Mouse (Mus musculus) heart, postnatal 25 days (tissue): ENCODE measurements around the gene Lrpprc. TPM values are rescaled to one million over a fixed set of nuclear protein-coding genes. Genes with fewer than 3 reads are reported as not detected.

Experiments used
- DNase-seq: peaks from one replicate; pipeline ENCODE4 v3.0.0; 2022; ENCODE audit warnings: low spot score
- intact Hi-C: fragments of 180-260 bp; cut with DNase I; formaldehyde crosslinking; loops from one replicate; pipeline ENCODE4 v1.15.1; 2025
- total RNA-seq, 2 experiments: library from RNA; stranded (reverse); gene quantifications; 2 replicates each; pipeline ENCODE4 v1.2.3; 2021

The Lrpprc gene
- total RNA-seq, 2 experiments from 2014 or later = 144 to 145 TPM

GRCm38 (mm10) chr17:84675951-84676366, 114.6 kb downstream of the Lrpprc start, which contains the start of gene Abcg8:
Abcg8 (plus strand) TSS chr17:84676302.
- DNase-seq = no peak
- intact Hi-C loops = loop anchor here (5.0 kb wide), 1 partner anchor 599 kb away; no protein-coding TSS in a partner anchor

DNA sequence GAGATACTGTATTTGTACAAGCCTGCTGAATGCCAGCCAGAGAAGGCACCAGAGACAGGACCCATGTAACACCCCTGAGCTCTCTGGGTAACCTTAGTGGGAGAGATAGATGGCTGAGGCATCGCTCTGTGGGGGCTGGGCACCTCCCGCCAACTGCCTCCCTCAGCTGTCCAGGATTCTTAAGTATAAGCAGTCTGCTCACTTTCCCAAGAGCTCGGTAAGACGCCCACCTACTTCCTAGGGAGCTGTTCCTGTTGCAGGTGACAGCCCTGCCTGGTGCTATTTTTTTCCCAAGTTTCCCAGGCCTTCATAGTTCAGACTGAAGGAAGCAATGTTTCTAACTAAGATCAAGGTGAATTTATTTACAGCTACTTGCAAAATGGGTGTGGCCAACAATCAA, 115.4 kb downstream of the Lrpprc start:
- no peak for DNase-seq
- intact Hi-C loops = loop anchor here (5.0 kb wide), 1 partner anchor 598 kb away; no protein-coding TSS in a partner anchor

GRCm38 (mm10) chr17:84674048-84674447, 116.5 kb downstream of the Lrpprc start:
- no peak for DNase-seq
- intact Hi-C loops = no loop called here

- DNase-seq = no peak
- intact Hi-C loops = no loop called here
Measured at GRCm38 (mm10) chr17:84672376-84673369, 117.9 kb downstream of the Lrpprc start.

- intact Hi-C loops = no loop called here
- no peak for DNase-seq
Measured at GRCm38 (mm10) chr17:84667848-84668247, 122.7 kb downstream of the Lrpprc start.

GRCm38 (mm10) chr17:84665691-84666090, 124.9 kb downstream of the Lrpprc start:
- intact Hi-C loops = no loop called here

GRCm38 (mm10) chr17:84665053-84665452, 125.5 kb downstream of the Lrpprc start:
- intact Hi-C loops = no loop called here
- no peak for DNase-seq

More at GRCm38 (mm10) chr17:84665691-84666090, 124.9 kb downstream of the Lrpprc start:
- DNase-seq = no peak

DNA sequence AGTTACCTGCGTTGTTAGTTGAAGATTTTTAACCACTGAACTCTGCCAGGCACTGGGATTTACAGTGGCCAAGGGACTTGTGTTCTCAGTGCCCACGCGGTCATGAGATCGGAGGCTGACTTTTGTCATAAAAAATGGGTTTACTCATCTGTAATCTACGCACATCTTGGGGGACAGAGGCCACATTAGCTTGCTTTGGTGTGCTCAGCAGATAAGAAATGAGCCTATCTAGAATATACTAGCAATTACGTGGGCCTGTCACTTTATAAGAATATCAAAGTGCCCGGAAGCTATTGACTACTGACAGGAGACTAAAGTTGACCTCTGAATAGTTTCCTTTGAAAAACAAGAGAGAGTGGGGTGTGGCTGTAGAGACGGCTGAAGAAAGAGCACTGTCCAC, 131.6 kb downstream of the Lrpprc start:
- intact Hi-C loops = no loop called here
- no peak for DNase-seq

DNA sequence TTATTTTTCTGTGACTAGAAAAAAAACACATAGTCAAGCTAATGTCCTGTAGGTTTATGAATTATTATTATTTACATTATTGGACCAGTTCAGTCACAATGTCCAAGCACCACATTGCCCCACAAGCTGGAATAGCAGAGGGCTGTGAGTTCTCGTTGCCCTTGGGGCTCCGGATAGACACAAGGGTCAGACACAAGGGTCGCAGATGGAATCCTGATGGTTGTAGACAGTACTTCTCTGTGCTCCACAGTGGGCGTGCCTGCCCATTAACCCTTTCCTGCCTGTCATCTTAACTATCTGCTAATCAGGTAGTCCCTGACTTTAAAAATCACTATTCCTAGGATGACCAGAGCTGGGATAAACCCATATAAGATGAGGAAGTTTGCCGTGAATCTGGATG, 132.4 kb downstream of the Lrpprc start:
- no peak for DNase-seq
- intact Hi-C loops = no loop called here

DNA sequence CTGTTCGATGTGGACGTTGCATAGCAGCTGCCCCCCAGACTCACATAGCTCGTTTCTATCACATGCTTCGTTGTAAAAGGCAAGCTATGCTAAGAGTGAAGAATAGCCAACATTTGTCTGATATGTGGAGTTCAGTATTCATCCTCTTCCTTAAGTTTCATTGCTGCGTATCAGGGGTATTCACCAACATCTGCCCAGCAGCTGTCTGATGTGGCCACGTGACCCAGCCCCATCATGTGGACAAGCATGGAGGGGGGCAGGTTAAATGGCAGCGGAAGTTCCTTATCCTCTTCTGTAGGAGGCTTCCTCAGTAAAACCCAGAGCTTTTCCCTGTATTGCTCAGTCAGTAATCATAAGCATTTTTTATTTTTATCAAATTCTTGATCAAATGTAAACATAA, 132.8 kb downstream of the Lrpprc start:
- DNase-seq = no peak
- intact Hi-C loops = no loop called here

DNA sequence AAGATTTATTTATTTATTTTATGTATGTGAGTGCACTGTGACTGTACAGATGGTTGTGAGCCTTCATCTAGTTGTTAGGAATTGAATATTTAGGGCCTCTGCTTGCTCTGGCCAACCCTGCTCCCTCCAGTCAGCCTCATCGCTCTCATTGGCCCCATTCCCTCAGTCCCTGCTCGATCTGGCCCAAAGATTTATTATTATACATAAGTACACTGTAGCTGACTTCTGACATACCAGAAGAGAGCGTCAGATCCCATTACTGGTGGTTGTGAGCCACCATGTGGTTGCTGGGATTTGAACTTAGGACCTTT, 133.2 kb downstream of the Lrpprc start:
- intact Hi-C loops = no loop called here
- no peak for DNase-seq

- DNase-seq = no peak
- intact Hi-C loops = no loop called here
Measured at GRCm38 (mm10) chr17:84656653-84657421, 133.8 kb downstream of the Lrpprc start.

DNA sequence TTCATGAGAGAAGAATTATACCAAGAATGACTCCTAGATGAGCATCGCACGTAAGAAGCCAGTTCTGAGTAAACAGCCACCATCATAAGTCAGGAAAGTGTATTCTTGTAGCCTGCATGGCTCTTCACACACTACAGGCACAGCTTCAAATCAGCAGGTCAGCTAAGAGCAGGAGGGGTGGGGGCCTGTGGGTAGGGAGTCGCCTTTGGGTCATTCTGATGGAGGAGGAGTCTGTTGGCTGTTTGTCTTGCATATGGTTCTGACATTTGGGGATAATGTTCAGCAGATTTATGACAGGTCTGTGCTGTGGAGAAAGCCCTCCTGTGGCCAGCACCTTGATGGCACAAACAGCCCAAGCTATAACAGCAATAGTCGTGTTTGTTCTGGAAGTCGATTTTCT, 134.4 kb downstream of the Lrpprc start:
- intact Hi-C loops = no loop called here

More for the DNA sequence above, 134.4 kb downstream of the Lrpprc start:
- DNase-seq = no peak

Other genes starting within 250 kb of the Lrpprc start
- 1 to 10 TPM; 2.8 to 3.0 TPM for gene Dync2li1, start 164.3 kb downstream of the Lrpprc start, total RNA-seq
- not detected for gene Abcg8, start 114.5 kb downstream of the Lrpprc start, total RNA-seq
- not detected for gene Abcg5, start 107.8 kb downstream of the Lrpprc start, total RNA-seq
- 100 to 1,000 TPM; 116 to 119 TPM for gene Ppm1b, start 166.0 kb upstream of the Lrpprc start, total RNA-seq
- gene Slc3a1, start 237.6 kb upstream of the Lrpprc start, total RNA-seq = not detected